Mouse (Mus musculus): Measurements from ENCODE around the gene Fgfbp1. TPM values are rescaled to one million over a fixed set of nuclear protein-coding genes. Genes with fewer than 3 reads are reported as not detected.

The Fgfbp1 gene
- total RNA-seq, 2 experiments from 2014 or later, result 4.4 to 4.8 TPM

GRCm38 (mm10) chr5:43948111-43948743 lies 33.4 kb downstream of the Fgfbp1 start:
- peak in 1 of 2 experiments; percentile 57 for DNase-seq (ENCODE audit: extremely low spot score in 1 of 2, low spot score in 2 of 2)
- intact Hi-C loops (cut with DNase I), result no loop called here

GRCm38 (mm10) chr5:43947330-43947977 lies 34.1 kb downstream of the Fgfbp1 start:
- intact Hi-C loops (cut with DNase I), result no loop called here
- DNase-seq (ENCODE audit: extremely low spot score in 1 of 2, low spot score in 2 of 2), result no peak

- DNase-seq (ENCODE audit: extremely low spot score in 1 of 2, low spot score in 2 of 2), result no peak
- intact Hi-C loops (cut with DNase I), result no loop called here
Observed at GRCm38 (mm10) chr5:43933269-43933668, 48.3 kb downstream of the Fgfbp1 start.

Other genes starting within 250 kb of the Fgfbp1 start
- not detected for gene Bst1, start 162.9 kb downstream of the Fgfbp1 start, total RNA-seq (2021)
- gene Fbxl5, start 160.1 kb downstream of the Fgfbp1 start, total RNA-seq (2021), result 10 to 100 TPM; 82.9 TPM
- gene Cd38, start 113.2 kb downstream of the Fgfbp1 start, total RNA-seq (2021), result 1 to 10 TPM; 3.2 to 3.5 TPM
- gene Gm7879, start 68.6 kb downstream of the Fgfbp1 start, total RNA-seq (2021), result 10 to 100 TPM; 13.7 to 14.2 TPM
- 10 to 100 TPM in 1 of 2 experiments, 1 to 10 TPM in 1; 9.2 to 13.9 TPM for gene Prom1, start 120.3 kb upstream of the Fgfbp1 start, total RNA-seq (2021)
- 10 to 100 TPM; 43.0 to 52.3 TPM for gene Tapt1, start 244.8 kb upstream of the Fgfbp1 start, total RNA-seq (2021)